Mouse (Mus musculus) right cerebral cortex, postnatal 25 days (tissue): Measurements from ENCODE around the gene Iqcj.

Experiments used
- DNase-seq: peaks from one replicate; pipeline ENCODE4 v3.0.0; 2022

Iqcj gene

DNA sequence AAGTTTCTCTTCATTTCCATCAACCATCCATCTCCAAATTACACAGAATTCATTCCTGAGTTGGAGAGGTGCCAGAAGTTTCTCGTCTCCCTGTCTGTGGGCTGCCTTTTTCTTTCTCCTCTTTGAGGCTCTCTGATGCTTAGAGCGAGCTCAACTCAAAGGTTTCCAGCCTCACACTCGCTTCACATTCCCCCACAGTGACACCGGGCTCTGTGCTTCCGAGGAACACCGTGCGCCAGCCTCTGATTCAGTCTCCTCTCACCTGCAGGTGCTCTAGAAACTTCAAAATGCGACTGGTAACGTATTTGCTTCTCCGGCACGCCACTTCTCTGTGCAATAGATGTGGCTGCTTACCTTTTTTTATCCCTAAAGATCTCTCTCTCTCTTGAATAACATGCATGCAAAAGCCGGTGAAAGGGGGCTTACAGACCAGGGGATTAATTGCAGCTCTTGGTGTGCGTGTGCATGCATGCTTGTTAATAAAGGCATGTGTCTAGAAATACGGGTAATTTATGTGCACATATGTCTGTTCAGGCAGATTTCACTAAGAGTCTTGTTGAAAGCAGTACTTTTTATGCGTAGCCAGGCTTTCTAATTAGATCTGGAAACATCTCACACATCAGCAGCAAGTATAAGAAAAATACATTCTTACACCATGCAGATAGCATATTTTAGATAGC, at the start of gene Iqcj, which contains the start of gene Iqschfp:
Gene Iqcj (plus strand): TSS at position 195 of the 680 bp plus-strand sequence.
Gene Iqschfp (plus strand): TSS at position 207 of the 680 bp plus-strand sequence.
- DNase-seq = peak; percentile 49

DNA sequence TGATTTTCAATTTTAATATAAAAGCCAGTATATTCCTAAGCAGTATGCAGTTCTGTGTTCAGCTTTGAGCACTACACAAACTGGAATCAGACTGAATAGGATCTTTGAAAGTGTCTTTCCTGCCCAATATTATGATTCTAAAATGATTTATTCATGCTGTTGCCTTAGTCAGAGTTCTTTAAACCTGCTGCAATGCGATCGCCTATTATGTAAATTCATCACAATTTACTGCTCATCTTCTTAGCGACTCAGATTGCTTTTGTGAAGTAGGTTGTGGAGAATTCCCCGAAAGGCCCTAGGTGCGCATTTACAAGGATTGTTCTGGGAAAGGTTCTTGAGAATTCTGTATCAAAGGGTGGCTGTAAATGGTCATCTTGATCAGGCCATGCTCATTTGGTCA, 39.6 kb upstream of the Iqcj start:
- no peak for DNase-seq

- DNase-seq = no peak
Measured at GRCm38 (mm10) chr3:67861524-67861923, 30.5 kb upstream of the Iqcj start.

GRCm38 (mm10) chr3:67867420-67868065, 24.5 kb upstream of the Iqcj start:
- no peak for DNase-seq

DNA sequence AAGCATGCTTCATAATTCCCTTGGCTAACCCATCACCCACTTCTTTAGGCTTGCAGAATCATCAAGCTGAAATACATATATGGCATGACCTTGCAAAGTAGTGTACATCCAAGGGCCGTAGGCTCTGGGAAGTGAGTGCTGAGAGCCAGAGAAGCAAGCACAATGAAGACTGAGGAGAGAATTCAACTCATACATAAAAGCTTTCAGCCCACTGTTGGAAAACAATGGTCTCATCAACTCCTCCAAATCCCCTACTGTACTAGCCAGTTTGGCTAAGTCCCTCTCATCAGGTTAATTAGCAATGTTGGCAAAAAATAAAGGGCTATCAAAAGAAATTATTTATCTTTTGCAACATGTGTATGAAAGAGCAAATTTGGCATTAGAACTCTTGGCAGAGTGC, 22.6 kb upstream of the Iqcj start:
- no peak for DNase-seq

GRCm38 (mm10) chr3:67877253-67877652, 14.8 kb upstream of the Iqcj start:
- DNase-seq = no peak

DNA sequence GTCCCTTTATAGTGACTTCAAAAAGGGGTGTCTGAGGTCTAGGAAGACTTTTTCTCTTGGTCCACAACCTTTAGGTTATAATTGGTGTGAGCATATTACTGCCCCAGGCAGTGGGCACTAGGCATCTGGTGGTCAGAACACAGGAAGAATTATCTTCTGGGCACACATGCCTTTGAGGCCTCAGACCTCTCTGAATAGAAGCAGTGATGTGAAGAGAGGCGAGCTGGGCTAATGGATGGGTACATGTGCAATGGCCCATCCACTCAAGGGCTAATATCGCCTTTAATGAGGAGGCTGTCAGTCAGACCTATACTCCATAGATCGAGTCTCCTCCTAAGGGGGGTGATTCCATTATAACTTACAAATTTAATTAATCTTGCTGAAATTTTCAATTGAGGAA, 7.7 kb upstream of the Iqcj start:
- DNase-seq = no peak

DNA sequence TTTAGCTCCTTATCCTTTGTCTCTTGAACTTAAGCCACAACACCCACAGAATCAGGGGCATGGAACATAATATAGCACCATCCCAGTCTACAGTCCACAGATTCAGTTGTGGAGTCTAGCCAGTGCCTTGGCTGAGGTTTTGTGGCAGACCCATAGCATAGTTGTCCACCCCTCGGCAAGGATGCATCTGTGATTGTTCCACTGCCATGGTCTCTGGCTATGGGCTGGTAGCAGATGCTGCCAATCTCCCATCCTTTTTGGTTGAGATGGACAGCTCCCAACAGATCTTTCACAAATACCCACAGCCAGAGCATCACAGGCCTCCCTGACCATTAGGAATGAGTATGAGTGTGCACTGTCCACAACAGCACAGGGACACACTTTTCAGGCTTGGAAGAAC, 5.8 kb upstream of the Iqcj start:
- no peak for DNase-seq

- DNase-seq = no peak
Measured at GRCm38 (mm10) chr3:67887251-67887650, 4.8 kb upstream of the Iqcj start.

DNA sequence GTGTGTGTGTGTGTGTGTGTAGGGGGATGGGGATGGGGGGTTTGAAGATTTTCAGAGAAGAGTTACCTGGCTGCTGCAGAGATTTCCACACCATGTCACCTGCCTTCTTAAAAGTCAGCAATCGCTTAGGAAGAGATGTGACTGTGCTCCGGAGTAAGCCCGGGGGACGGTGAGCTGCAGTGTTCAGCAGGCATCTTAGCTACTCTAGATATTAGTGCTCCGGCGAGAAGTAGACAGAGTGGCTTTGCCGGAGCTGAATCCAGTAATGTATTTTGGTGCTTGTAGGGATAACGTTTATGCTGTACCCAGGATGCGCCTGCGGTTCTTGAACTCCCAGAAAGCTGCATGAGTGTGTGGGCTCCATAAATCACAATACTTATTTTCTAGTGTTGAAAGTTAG, 748 bp downstream of the Iqcj start:
- DNase-seq = peak; percentile 20

DNA sequence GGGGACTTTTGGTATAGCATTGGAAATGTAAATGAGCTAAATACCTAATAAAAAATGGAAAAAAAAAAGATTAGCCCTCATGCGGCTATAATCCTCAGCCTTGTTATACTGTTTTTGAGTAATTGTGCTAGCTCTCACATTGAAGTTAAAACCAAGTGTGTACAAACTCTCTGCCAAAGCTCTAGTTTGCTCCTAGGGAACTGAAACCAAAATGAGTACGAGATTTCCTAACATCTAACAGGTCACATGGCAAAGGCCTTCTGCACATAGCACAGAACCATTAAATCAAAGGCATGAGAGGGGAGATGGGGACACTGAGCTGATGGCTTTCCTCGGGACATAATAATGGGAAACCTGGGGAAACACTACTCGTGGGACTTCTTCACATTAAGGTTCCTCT, 10.5 kb downstream of the Iqcj start:
- no peak for DNase-seq

DNA sequence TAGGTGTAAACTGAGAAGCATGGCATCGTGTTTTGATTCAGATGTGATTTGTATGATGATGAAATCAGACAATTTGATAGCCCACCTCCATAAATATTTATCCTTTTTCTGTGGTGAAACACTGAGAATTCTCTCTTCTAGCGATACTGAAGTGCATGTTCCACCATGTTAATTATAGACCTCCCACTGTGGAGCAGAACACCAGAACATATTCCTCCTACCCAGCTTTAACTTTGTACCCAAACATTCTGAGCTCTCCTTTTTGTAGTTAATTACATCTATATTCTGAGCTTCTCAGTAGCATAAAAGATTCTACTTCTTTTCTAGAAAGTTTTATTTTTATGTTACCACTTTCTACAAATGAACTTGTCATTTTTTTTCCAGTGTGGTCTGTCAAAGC, 16.6 kb downstream of the Iqcj start:
- no peak for DNase-seq

DNA sequence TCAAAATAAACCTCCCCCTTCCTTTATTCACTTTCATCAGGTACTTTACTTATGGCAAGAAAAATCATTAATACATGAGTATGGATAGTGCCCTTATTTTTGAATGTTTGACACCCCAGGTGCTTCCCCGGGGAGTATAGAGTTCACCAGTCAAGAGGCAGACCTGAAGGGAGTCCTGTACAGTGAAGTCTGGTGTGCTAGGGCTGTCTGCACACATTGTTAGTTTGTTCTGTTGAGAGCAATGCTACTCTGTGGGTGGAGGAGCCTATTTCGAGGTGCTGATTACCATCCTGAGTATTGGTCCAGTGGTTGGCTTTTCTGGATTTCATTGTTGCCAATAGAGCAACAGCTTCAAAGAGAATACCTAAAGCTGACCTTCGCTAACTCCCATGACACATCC, 26.1 kb downstream of the Iqcj start:
- DNase-seq = no peak

- no peak for DNase-seq
Measured at GRCm38 (mm10) chr3:67918634-67919259, 26.7 kb downstream of the Iqcj start.

DNA sequence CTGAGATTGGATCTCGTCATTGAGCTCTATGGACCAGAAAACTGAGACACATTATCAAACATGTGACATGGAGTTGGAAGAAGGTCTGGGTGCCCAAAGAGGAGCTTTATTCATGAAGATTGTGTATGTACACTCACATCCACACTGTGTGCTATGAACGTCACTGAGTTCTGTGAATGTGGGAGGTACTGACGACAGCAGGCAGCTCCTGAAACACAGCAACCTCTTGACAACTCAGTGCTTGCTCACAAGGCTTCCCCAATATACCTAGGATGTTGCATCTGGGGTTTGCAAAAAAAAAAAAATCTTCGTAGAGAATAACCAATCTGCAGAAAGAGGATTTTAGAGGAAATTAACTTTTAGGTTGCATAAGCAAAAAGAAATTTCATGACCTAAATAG, 31.1 kb downstream of the Iqcj start:
- DNase-seq = no peak

DNA sequence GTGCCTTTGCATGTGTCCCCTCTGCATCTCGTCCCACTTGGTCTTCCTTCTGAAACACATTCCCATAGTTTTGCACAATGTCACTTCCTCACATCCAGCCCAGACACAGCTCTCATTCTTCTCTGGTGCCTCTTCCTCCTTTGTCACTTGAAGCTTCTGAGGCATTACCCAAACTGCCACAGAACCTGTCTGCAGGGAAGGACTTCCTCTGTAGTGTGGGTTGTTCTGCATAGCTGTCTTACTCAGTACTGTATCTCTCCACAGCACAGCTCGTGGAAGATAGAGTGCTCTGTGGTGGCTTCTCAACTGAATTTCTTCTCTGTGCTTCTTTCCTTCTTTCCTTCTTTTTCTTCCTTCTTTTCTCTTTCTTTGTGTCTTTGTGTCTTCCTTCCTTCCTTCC, 33.4 kb downstream of the Iqcj start:
- no peak for DNase-seq

GRCm38 (mm10) chr3:67930424-67931133, 38.6 kb downstream of the Iqcj start:
- DNase-seq = no peak

DNA sequence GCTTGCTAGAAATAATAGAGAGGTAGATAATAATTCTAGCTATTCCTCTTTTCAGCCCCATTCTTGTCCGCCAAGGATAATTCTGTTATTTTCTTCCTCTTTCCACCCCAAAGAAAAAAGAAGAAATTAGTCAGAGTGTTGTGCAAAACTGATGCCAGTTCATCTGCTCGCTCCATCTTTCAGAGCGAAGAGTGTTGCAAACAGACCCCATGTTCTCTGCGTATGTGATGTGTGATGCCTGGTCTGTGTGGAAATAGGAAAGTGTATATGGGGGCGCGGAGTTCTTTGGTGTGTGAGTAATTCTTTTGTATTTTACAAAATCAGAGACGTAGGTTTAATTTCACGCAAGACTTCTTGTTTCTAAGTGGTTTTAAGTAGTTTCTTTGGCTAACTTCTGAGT, 39.2 kb downstream of the Iqcj start:
- DNase-seq = no peak

DNA sequence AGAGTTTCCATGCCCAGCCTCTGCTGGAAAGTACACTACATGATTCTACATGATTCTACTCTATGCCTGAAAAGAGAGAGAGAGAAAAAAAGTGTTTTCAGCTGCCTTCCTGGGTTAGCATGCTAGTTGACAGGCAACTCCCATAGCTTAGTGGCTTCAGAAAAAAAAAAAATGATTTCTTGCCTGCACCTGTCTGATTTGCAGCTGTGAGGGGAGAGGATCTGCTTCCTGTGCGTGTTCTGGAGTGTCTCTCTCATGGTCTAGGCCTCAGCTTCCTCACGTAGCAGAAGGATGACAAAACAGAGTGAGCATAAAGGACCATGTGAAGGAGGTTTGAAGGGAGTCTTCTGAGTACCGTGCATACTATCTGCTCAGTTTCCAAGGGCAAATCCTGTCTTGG, 39.9 kb downstream of the Iqcj start:
- no peak for DNase-seq

DNA sequence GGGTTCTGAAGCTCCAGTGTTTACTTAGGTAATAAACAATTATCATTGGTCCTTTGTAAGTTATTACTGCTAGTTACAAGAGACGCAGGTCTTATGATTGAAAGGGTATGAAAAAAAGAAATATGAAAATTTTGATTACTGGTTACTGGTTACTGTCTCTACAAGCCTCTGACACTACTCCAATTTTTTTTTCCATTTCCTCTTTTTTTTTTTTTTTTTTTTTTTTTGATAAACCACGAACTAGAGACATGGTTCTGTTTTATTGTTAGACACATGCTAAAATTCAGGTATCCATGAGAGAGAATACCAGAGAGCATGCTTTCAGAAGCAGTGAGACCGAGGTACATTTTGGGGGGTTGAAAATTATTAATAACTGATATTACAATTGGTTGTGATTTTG, 43.8 kb downstream of the Iqcj start:
- no peak for DNase-seq

DNA sequence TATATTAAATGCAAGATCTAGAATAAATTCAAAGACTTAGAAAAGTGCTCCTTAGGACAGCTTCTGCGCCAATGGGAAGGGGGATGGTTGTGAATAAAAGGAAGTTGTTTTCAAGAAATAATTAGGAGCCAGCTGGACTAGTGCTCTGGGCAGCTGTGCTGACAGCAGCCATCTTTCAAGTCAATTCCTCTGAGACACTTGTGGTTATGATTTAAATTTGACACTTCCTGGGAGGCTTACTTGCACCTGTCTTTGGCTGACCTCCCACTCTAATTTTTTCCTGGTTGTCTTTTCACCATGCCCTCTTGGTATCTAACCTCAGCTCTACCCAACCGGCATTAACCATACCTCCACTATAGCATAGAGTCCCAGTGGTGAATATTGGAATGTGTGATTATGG, 55.0 kb downstream of the Iqcj start:
- no peak for DNase-seq

DNA sequence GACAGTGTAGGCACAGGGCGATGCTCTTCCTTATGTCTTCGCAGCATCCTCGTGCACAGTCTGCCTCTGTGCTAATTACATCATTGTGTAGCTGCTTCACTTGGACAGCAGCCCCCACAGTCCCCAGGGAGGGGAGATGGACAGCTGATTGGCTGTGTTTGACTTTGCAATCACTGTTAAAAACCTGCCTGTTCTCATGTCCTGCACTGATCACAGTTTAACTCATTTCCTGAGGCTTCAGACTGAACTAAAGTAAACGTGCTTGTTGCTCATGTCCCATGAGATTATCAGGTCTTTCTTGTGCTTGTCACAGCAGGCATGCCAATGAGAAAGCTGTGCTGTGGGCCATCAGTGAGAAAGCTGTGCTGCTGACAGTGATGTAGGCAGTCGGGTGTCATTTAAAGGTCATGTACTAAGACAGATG, 60.5 kb downstream of the Iqcj start:
- no peak for DNase-seq

DNA sequence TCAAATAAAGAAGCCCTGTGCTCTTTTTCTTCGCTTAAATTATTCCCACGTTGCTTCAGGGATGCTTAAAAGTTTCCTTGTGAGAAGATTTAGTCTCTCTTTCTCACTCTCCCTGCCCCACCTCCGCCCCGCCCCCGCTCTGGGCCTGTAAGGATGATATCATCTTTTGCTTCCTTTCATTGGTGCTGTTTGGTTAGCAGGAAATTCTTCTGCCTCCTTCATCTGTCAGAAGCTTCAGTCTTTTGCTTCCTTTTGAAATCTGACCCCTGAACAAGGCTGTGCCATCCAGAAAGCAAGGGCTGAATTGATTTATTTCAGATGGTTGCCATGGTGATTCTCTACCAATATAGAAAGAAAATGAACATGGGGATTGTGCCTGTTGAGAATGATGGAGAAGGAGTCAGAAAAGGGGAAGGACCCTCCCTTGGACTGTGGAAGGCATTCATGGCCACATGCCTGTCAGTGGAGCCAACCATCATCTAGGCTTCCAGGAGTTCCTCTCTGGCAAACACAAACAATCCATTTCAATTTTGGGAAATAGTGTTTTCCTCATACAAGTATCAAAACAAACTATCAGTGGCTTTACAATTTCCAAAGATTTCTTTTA, 62.5 kb downstream of the Iqcj start:
- DNase-seq = peak; percentile 57
